Mouse (Mus musculus) skeletal muscle tissue, adult 2 months (tissue): ENCODE measurements at regions not wholly inside any gene's neighbourhood (a gene's known extent, or its start where the extent isn't known, plus 50 kb on each side); places are given as distances from the start of the nearest gene placed in this dataset.
A peak's percentile ranks its signal among the peaks of the same experiment; 100 is the strongest.

Source experiments
- DNase-seq: peaks from one replicate; pipeline ENCODE4 v3.0.0-alpha.2; 2012; ENCODE audit warnings: low read depth, low spot score

GRCm38 (mm10) chr1:186505051-186505711 lies 200.6 kb downstream of the Tgfb2 start:
- no peak for DNase-seq

- no peak for DNase-seq
These were observed 204.1 kb downstream of the Tgfb2 start for GRCm38 (mm10) chr1:186501726-186502125.

- DNase-seq = no peak
These were observed 207.9 kb downstream of the Tgfb2 start for GRCm38 (mm10) chr1:186497872-186498271.

GRCm38 (mm10) chr1:186497333-186497732 lies 208.5 kb downstream of the Tgfb2 start:
- no peak for DNase-seq

- DNase-seq = no peak
These were observed 211.4 kb downstream of the Tgfb2 start for GRCm38 (mm10) chr1:186494411-186494783.

- no peak for DNase-seq
These were observed 212.0 kb downstream of the Tgfb2 start for GRCm38 (mm10) chr1:186493664-186494410.

GRCm38 (mm10) chr1:186482177-186482576 lies 223.6 kb downstream of the Tgfb2 start:
- peak; percentile 70 for DNase-seq

- no peak for DNase-seq
These were observed 225.8 kb downstream of the Tgfb2 start for GRCm38 (mm10) chr1:186480019-186480418.

GRCm38 (mm10) chr1:186478428-186479238 lies 227.2 kb downstream of the Tgfb2 start:
- DNase-seq = peak; percentile 82

GRCm38 (mm10) chr1:186474844-186475243 lies 230.9 kb downstream of the Tgfb2 start:
- DNase-seq = no peak

GRCm38 (mm10) chr1:186474385-186474784 lies 231.4 kb downstream of the Tgfb2 start:
- no peak for DNase-seq

GRCm38 (mm10) chr1:186472955-186473354 lies 232.8 kb downstream of the Tgfb2 start:
- no peak for DNase-seq

- peak; percentile 61 for DNase-seq
These were observed 240.3 kb downstream of the Tgfb2 start for GRCm38 (mm10) chr1:186465526-186465925.

- peak; percentile 60 for DNase-seq
These were observed 245.0 kb downstream of the Tgfb2 start for GRCm38 (mm10) chr1:186460742-186461141.

- no peak for DNase-seq
These were observed 247.6 kb downstream of the Tgfb2 start for GRCm38 (mm10) chr1:186458099-186458637.

- DNase-seq = no peak
These were observed 248.7 kb downstream of the Tgfb2 start for GRCm38 (mm10) chr1:186457098-186457497.

GRCm38 (mm10) chr1:186456131-186456530 lies 249.7 kb downstream of the Tgfb2 start:
- DNase-seq = no peak

GRCm38 (mm10) chr1:186455177-186455660 lies 250.6 kb downstream of the Tgfb2 start:
- DNase-seq = no peak

- DNase-seq = no peak
These were observed 251.2 kb downstream of the Tgfb2 start for GRCm38 (mm10) chr1:186454393-186455085.

GRCm38 (mm10) chr1:186448841-186449650 lies 256.7 kb downstream of the Tgfb2 start:
- peak; percentile 70 for DNase-seq
